Mouse (Mus musculus): ENCODE measurements around the gene Sema6d.

DNA sequence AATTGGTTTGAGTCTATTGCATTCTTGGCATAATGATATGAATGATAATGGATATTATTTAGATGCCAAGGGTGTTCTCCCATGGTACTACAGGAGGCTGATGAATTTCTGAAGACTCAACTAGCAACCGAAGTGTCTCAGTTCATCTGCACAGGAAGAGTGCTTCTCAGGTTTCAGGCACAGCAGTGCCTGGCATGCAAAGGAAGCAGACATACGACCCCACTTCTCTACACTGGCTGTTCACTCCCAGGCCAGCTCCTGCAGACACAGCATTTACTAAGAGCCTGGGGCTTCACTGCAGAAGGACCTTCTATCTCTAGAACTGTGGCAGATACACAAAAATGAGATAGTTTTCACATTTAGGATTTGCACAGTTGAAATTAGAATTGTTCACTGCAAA, 18.4 kb upstream of the Sema6d start:
- TF ChIP-seq EP300 (IDR thresholded peaks at IDR 0.05; ENCODE audit: insufficient read depth, low read depth, low read length) (no peak), CTCF (IDR thresholded peaks at IDR 0.05; ENCODE audit: low read depth, low read length) (no peak)

All from ES-Bruce4 (cell line).